Mouse (Mus musculus) v-Abl transformed pro-B cells (cell line): Measurements from ENCODE around the gene Larp1.

Experiments used
- in situ Hi-C, 2 experiments: fragments of 400-800 bp; cut with MboI; formaldehyde crosslinking; loops; one replicate each; pipeline ENCODE4 v1.15.1; 2025; ENCODE audit not compliant: unreplicated experiment in 2 of 2

Larp1 gene

GRCm38 (mm10) chr11:58024671-58025070, 15.8 kb downstream of the Larp1 start:
- in situ Hi-C loops: no loop called here

- in situ Hi-C loops: no loop called here
Observed at GRCm38 (mm10) chr11:58025881-58026280, 17.0 kb downstream of the Larp1 start.

GRCm38 (mm10) chr11:58026337-58026736, 17.5 kb downstream of the Larp1 start:
- in situ Hi-C loops: no loop called here

- in situ Hi-C loops: no loop called here
Observed at GRCm38 (mm10) chr11:58026860-58027259, 18.0 kb downstream of the Larp1 start.

GRCm38 (mm10) chr11:58028981-58029380, 20.1 kb downstream of the Larp1 start:
- in situ Hi-C loops: no loop called here

GRCm38 (mm10) chr11:58029869-58030268, 21.0 kb downstream of the Larp1 start:
- in situ Hi-C loops: no loop called here

GRCm38 (mm10) chr11:58031176-58031575, 22.3 kb downstream of the Larp1 start:
- in situ Hi-C loops: no loop called here

GRCm38 (mm10) chr11:58033635-58034034, 24.8 kb downstream of the Larp1 start:
- in situ Hi-C loops: no loop called here

- in situ Hi-C loops: no loop called here
Observed at GRCm38 (mm10) chr11:58039027-58039426, 30.2 kb downstream of the Larp1 start.

GRCm38 (mm10) chr11:58042861-58043431, 34.1 kb downstream of the Larp1 start:
- in situ Hi-C loops: no loop called here

GRCm38 (mm10) chr11:58046438-58046837, 37.6 kb downstream of the Larp1 start:
- in situ Hi-C loops: no loop called here

- in situ Hi-C loops: loop anchor here (5.0 to 25.0 kb wide), 3 partner anchors 95 to 580 kb away; partner anchors contain the start of genes Olfr323 (in 1 of the 2) and Trim58 (in 1 of the 2)
Observed at GRCm38 (mm10) chr11:58057455-58057854, 48.6 kb downstream of the Larp1 start.

GRCm38 (mm10) chr11:58059752-58060151, 50.9 kb downstream of the Larp1 start:
- in situ Hi-C loops: loop anchor here (5.0 to 25.0 kb wide), 3 partner anchors 97 to 578 kb away; partner anchors contain the start of genes Olfr323 (in 1 of the 2) and Trim58 (in 1 of the 2)

- in situ Hi-C loops: loop anchor here in 1 of 2 experiments (25.0 kb wide), 1 partner anchor 576 kb away; the partner anchor contains the start of genes Olfr323 and Trim58
Observed at GRCm38 (mm10) chr11:58061218-58061617, 52.4 kb downstream of the Larp1 start.

GRCm38 (mm10) chr11:58062586-58062985, 53.7 kb downstream of the Larp1 start:
- in situ Hi-C loops: loop anchor here in 1 of 2 experiments (25.0 kb wide), 1 partner anchor 575 kb away; the partner anchor contains the start of genes Olfr323 and Trim58

- in situ Hi-C loops: loop anchor here in 1 of 2 experiments (25.0 kb wide), 1 partner anchor 572 kb away; the partner anchor contains the start of genes Olfr323 and Trim58
Observed at GRCm38 (mm10) chr11:58065025-58065424, 56.2 kb downstream of the Larp1 start.

GRCm38 (mm10) chr11:58072978-58073377, 64.1 kb downstream of the Larp1 start:
- in situ Hi-C loops: loop anchor here in 1 of 2 experiments (25.0 kb wide), 1 partner anchor 564 kb away; the partner anchor contains the start of genes Olfr323 and Trim58

GRCm38 (mm10) chr11:58077270-58077669, 68.4 kb downstream of the Larp1 start:
- in situ Hi-C loops: no loop called here

GRCm38 (mm10) chr11:58081716-58082115, 72.9 kb downstream of the Larp1 start:
- in situ Hi-C loops: no loop called here

- in situ Hi-C loops: no loop called here
Observed at GRCm38 (mm10) chr11:58092541-58092940, 83.7 kb downstream of the Larp1 start.

GRCm38 (mm10) chr11:58093021-58093528, 84.2 kb downstream of the Larp1 start, which contains the start of gene Gm12248:
Gm12248 (minus strand) TSS chr11:58093134.
- in situ Hi-C loops: no loop called here

GRCm38 (mm10) chr11:58094766-58095165, 85.9 kb downstream of the Larp1 start:
- in situ Hi-C loops: no loop called here
